8 mouse cellular contexts compared by ENCODE assay signal in genomic region chr2:178415150-178415448, GRCm38 (mm10). TPM values are rescaled to one million over a fixed set of nuclear protein-coding genes. Genes with fewer than 3 reads are reported as not detected.
A peak's percentile ranks its signal among the peaks of the same experiment; 100 is the strongest.
DNase-seq lines count a peak whose midpoint lies in the region; ATAC-seq lines count a peak whose summit lies in the region.

No protein-coding gene starts in this region.

- peak overlapping the region; percentile 64 for H3K4me3 ChIP-seq in kidney, embryonic 14.5 days (ENCODE audit: low read length)
- peak overlapping the region; percentile 66 for H3K4me3 ChIP-seq in embryonic facial prominence, embryonic 13.5 days
- H3K4me3 ChIP-seq in hindbrain, embryonic 15.5 days, result peak overlapping the region; percentile 72
- H3K4me3 ChIP-seq in midbrain, embryonic 15.5 days, result peak overlapping the region; percentile 58

- H3K27ac ChIP-seq in kidney, embryonic 14.5 days (ENCODE audit: low read depth, low read length), result no peak overlapping the region
- peak overlapping the region; percentile 51; the same call in 1 of the 2 replicates for H3K27ac ChIP-seq in embryonic facial prominence, embryonic 13.5 days
- H3K27ac ChIP-seq in hindbrain, embryonic 15.5 days (replicated peaks), result peak overlapping the region; percentile 87
- peak overlapping the region; percentile 80 for H3K27ac ChIP-seq in midbrain, embryonic 15.5 days

- WGBS in kidney, embryonic 14.5 days, result 19% methylated on average over 3 of the region's 3 CpGs
- 22% methylated on average over 3 of the region's 3 CpGs for WGBS in embryonic facial prominence, embryonic 13.5 days
- 12% methylated on average over 3 of the region's 3 CpGs for WGBS in hindbrain, embryonic 15.5 days
- 26% methylated on average over 3 of the region's 3 CpGs for WGBS in midbrain, embryonic 15.5 days

- H3K4me2 ChIP-seq in kidney, embryonic 14.5 days (replicated peaks; ENCODE audit: low read depth, low read length), result peak overlapping the region; percentile 96
- peak overlapping the region; percentile 100 for H3K4me2 ChIP-seq in embryonic facial prominence, embryonic 13.5 days
- peak overlapping the region; percentile 100 for H3K4me2 ChIP-seq in hindbrain, embryonic 15.5 days
- peak overlapping the region; percentile 98 for H3K4me2 ChIP-seq in midbrain, embryonic 15.5 days

- peaks cover 21% of the 10 kb centered on the region; the same call in 1 of the 2 replicates for H3K4me1 ChIP-seq in kidney, embryonic 14.5 days (ENCODE audit: control insufficient read depth, insufficient read depth, low read length)
- H3K4me1 ChIP-seq in embryonic facial prominence, embryonic 13.5 days, result peaks cover 23% of the 10 kb centered on the region
- peaks cover 39% of the 10 kb centered on the region for H3K4me1 ChIP-seq in hindbrain, embryonic 15.5 days (replicated peaks)
- H3K4me1 ChIP-seq in midbrain, embryonic 15.5 days, result peaks cover 21% of the 10 kb centered on the region

- no peak overlapping the region; the same call in 1 of the 2 replicates for H3K9ac ChIP-seq in kidney, embryonic 14.5 days (ENCODE audit: low read depth, low read length)
- peak overlapping the region; percentile 75; the same call in 1 of the 2 replicates for H3K9ac ChIP-seq in embryonic facial prominence, embryonic 13.5 days
- H3K9ac ChIP-seq in hindbrain, embryonic 15.5 days, result peak overlapping the region; percentile 74
- peak overlapping the region; percentile 61; the same call in 1 of the 2 replicates for H3K9ac ChIP-seq in midbrain, embryonic 15.5 days

- intact Hi-C loops in left cerebral cortex, postnatal 25 days (cut with DNase I), result no loop called here

- H3K9me3 ChIP-seq in kidney, embryonic 14.5 days (ENCODE audit: control insufficient read depth, low read length), result no peaks in the 10 kb centered on the region
- no peaks in the 10 kb centered on the region for H3K9me3 ChIP-seq in embryonic facial prominence, embryonic 13.5 days
- no peaks in the 10 kb centered on the region for H3K9me3 ChIP-seq in hindbrain, embryonic 15.5 days
- H3K9me3 ChIP-seq in midbrain, embryonic 15.5 days, result no peaks in the 10 kb centered on the region

- no peaks in the 10 kb centered on the region for H3K27me3 ChIP-seq in kidney, embryonic 14.5 days (ENCODE audit: control insufficient read depth, insufficient read depth, low read length)
- H3K27me3 ChIP-seq in embryonic facial prominence, embryonic 13.5 days, result peaks cover 22% of the 10 kb centered on the region
- H3K27me3 ChIP-seq in hindbrain, embryonic 15.5 days, result no peaks in the 10 kb centered on the region
- H3K27me3 ChIP-seq in midbrain, embryonic 15.5 days (replicated peaks), result 0 out of 2 replicates have a peak, but pooled peaks cover 5% of the 10 kb centered on the region

- no peak; the same call in 1 of the 2 replicates for ATAC-seq in kidney, embryonic 14.5 days (ENCODE audit: low FRiP score, low TSS enrichment)
- ATAC-seq in embryonic facial prominence, embryonic 13.5 days (ENCODE audit: insufficient number of reproducible peaks, insufficient read depth, low FRiP score, low TSS enrichment, low read depth), result no peak
- peak; percentile 70 for ATAC-seq in hindbrain, embryonic 15.5 days (ENCODE audit: low FRiP score, low read depth)
- no peak; the same call in 1 of the 2 replicates for ATAC-seq in midbrain, embryonic 15.5 days (replicated peaks)
- no peak for ATAC-seq in erythroblast, adult 5-6 weeks (replicated peaks; ENCODE audit: low FRiP score, poor library complexity, severe bottlenecking)

- no peak for DNase-seq in kidney, postnatal 4 days
- no peak for DNase-seq in thymus, postnatal 36 days
- DNase-seq in left cerebral cortex, postnatal 25 days (ENCODE audit: low spot score in 2 of 2), result no peak

- no peaks in the 10 kb centered on the region for H3K36me3 ChIP-seq in kidney, embryonic 14.5 days (ENCODE audit: control insufficient read depth, insufficient read depth, low read length)
- peaks cover 6% of the 10 kb centered on the region for H3K36me3 ChIP-seq in embryonic facial prominence, embryonic 13.5 days
- H3K36me3 ChIP-seq in hindbrain, embryonic 15.5 days, result no peaks in the 10 kb centered on the region
- H3K36me3 ChIP-seq in midbrain, embryonic 15.5 days (replicated peaks), result no peaks in the 10 kb centered on the region

RNA-seq across cellular contexts. Expression of gene Fam217b, which starts 0.8 kb away (rescaled TPM):
- polyA plus RNA-seq in kidney, embryonic 14.5 days (2014; fragmentation: Nextera tagmentation; extraction: Ambion mirVana), result 4.8 and 7.1 TPM in 2 replicates
- 3.1 and 4.0 TPM in 2 replicates for polyA plus RNA-seq in embryonic facial prominence, embryonic 13.5 days (2015; fragmentation: Nextera tagmentation; extraction: Ambion mirVana)
- 12.9 and 15.8 TPM in 2 replicates for polyA plus RNA-seq in hindbrain, embryonic 15.5 days (2015; fragmentation: Nextera tagmentation; extraction: Ambion mirVana)
- polyA plus RNA-seq in midbrain, embryonic 15.5 days (2015; fragmentation: Nextera tagmentation; extraction: Ambion mirVana), result 14.2 and 17.2 TPM in 2 replicates
- total RNA-seq in left cerebral cortex, postnatal 25 days (2021), result 10 to 100 TPM; 51.1 to 54.2 TPM
- total RNA-seq in erythroblast, adult 5-6 weeks (2015; ENCODE audit: low replicate concordance), result 2.1 TPM in 2 replicates
- total RNA-seq in erythroblast, adult 5-6 weeks (2017; ENCODE audit: low replicate concordance), result 1.3 and 1.4 TPM in 2 replicates

RNA-seq across cellular contexts. Expression of gene Ppp1r3d, which starts 0.8 kb away (rescaled TPM):
- 1.8 and 2.1 TPM in 2 replicates for polyA plus RNA-seq in kidney, embryonic 14.5 days (2014; fragmentation: Nextera tagmentation; extraction: Ambion mirVana)
- polyA plus RNA-seq in embryonic facial prominence, embryonic 13.5 days (2015; fragmentation: Nextera tagmentation; extraction: Ambion mirVana), result 2.1 and 2.9 TPM in 2 replicates
- polyA plus RNA-seq in hindbrain, embryonic 15.5 days (2015; fragmentation: Nextera tagmentation; extraction: Ambion mirVana), result 5.5 TPM in 2 replicates
- 2.9 and 3.4 TPM in 2 replicates for polyA plus RNA-seq in midbrain, embryonic 15.5 days (2015; fragmentation: Nextera tagmentation; extraction: Ambion mirVana)
- total RNA-seq in left cerebral cortex, postnatal 25 days (2021), result 1 to 10 TPM; 9.8 to 10.0 TPM
- total RNA-seq in erythroblast, adult 5-6 weeks (2015; ENCODE audit: low replicate concordance), result 0.42 and 1.5 TPM in 2 replicates
- total RNA-seq in erythroblast, adult 5-6 weeks (2017; ENCODE audit: low replicate concordance), result 0.70 and 2.0 TPM in 2 replicates

RNA-seq across cellular contexts. Expression of gene Sycp2, which starts 7.6 kb away (rescaled TPM):
- 0.26 TPM in 1 of 2 replicates, not detected in the other for polyA plus RNA-seq in kidney, embryonic 14.5 days (2014; fragmentation: Nextera tagmentation; extraction: Ambion mirVana)
- 0.06 and 0.10 TPM in 2 replicates for polyA plus RNA-seq in embryonic facial prominence, embryonic 13.5 days (2015; fragmentation: Nextera tagmentation; extraction: Ambion mirVana)
- polyA plus RNA-seq in hindbrain, embryonic 15.5 days (2015; fragmentation: Nextera tagmentation; extraction: Ambion mirVana), result 0.18 and 0.42 TPM in 2 replicates
- polyA plus RNA-seq in midbrain, embryonic 15.5 days (2015; fragmentation: Nextera tagmentation; extraction: Ambion mirVana), result 0.36 and 0.57 TPM in 2 replicates
- total RNA-seq in left cerebral cortex, postnatal 25 days (2021), result 1 to 10 TPM; 1.2 to 1.5 TPM
- total RNA-seq in erythroblast, adult 5-6 weeks (2015; ENCODE audit: low replicate concordance), result 0.38 TPM in 1 of 2 replicates, not detected in the other
- total RNA-seq in erythroblast, adult 5-6 weeks (2017; ENCODE audit: low replicate concordance), result 0.51 and 0.98 TPM in 2 replicates

RNA-seq across cellular contexts. Expression of gene Cdh26, which starts 15.2 kb away (rescaled TPM):
- polyA plus RNA-seq in kidney, embryonic 14.5 days (2014; fragmentation: Nextera tagmentation; extraction: Ambion mirVana), result 0.64 and 0.84 TPM in 2 replicates
- polyA plus RNA-seq in embryonic facial prominence, embryonic 13.5 days (2015; fragmentation: Nextera tagmentation; extraction: Ambion mirVana), result 0.59 and 1.7 TPM in 2 replicates
- 0.12 and 0.50 TPM in 2 replicates for polyA plus RNA-seq in hindbrain, embryonic 15.5 days (2015; fragmentation: Nextera tagmentation; extraction: Ambion mirVana)
- 0.27 and 0.28 TPM in 2 replicates for polyA plus RNA-seq in midbrain, embryonic 15.5 days (2015; fragmentation: Nextera tagmentation; extraction: Ambion mirVana)
- under 1 TPM in 1 of 2 experiments, not detected in 1; 0.37 TPM for total RNA-seq in left cerebral cortex, postnatal 25 days (2021)
- not detected in 2 replicates for total RNA-seq in erythroblast, adult 5-6 weeks (2015; ENCODE audit: low replicate concordance)
- total RNA-seq in erythroblast, adult 5-6 weeks (2017; ENCODE audit: low replicate concordance), result not detected in 2 replicates
